Mouse (Mus musculus): Measurements from ENCODE around the gene Pdik1l. TPM values are rescaled to one million over a fixed set of nuclear protein-coding genes. Genes with fewer than 3 reads are reported as not detected.

Pdik1l gene
- polyA plus RNA-seq, 1 experiment: not detected

GRCm38 (mm10) chr4:134251241-134252130, 36.2 kb downstream of the Pdik1l start:
- TF ChIP-seq CTCF (IDR thresholded peaks at IDR 0.05; ENCODE audit: insufficient read depth, low read depth, low read length): no peak
- TF ChIP-seq POLR2A (IDR thresholded peaks at IDR 0.05; ENCODE audit: insufficient read depth, low read depth, low read length): no peak
- Histone ChIP-seq H3K27ac (ENCODE audit: insufficient read depth, low read depth, low read length) (no peak overlapping the region), H3K4me1 (ENCODE audit: control insufficient read depth, insufficient read depth, low read length) (peaks cover 23% of the 10 kb centered on the region), H3K4me3 (ENCODE audit: insufficient read depth, low read depth, low read length) (peak overlapping the region; percentile 54)
- WGBS: 1% methylated on average over 91 of the region's 91 CpGs

DNA sequence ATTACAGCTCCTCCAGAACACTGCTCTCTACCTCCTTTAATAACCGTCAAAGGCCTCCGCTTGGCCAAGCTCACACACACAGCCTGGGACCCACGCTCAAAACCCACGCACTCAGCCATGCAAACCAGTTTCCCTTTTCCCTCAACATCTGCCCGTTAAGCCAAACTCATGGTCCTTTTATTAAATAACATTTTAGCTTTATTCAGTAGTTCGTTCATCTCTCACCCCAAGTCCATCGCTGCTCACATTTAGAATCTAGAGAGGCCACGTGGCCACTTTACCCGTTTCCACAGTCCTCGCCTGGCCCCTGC, 36.8 kb downstream of the Pdik1l start:
- Histone ChIP-seq H3K4me1 (ENCODE audit: control insufficient read depth, insufficient read depth, low read length) (peaks cover 23% of the 10 kb centered on the region), H3K4me3 (ENCODE audit: insufficient read depth, low read depth, low read length) (peak overlapping the region; percentile 54), H3K27ac (ENCODE audit: insufficient read depth, low read depth, low read length) (no peak overlapping the region)
- 8% methylated on average over 10 of the region's 10 CpGs for WGBS
- no peak for TF ChIP-seq CTCF (IDR thresholded peaks at IDR 0.05; ENCODE audit: insufficient read depth, low read depth, low read length)
- TF ChIP-seq POLR2A (IDR thresholded peaks at IDR 0.05; ENCODE audit: insufficient read depth, low read depth, low read length): no peak

- WGBS: 6% methylated on average over 27 of the region's 27 CpGs
- H3K27ac ChIP-seq (ENCODE audit: insufficient read depth, low read depth, low read length): no peak overlapping the region
- peaks cover 23% of the 10 kb centered on the region for H3K4me1 ChIP-seq (ENCODE audit: control insufficient read depth, insufficient read depth, low read length)
- no peak for TF ChIP-seq POLR2A (IDR thresholded peaks at IDR 0.05; ENCODE audit: insufficient read depth, low read depth, low read length)
- no peak for TF ChIP-seq CTCF (IDR thresholded peaks at IDR 0.05; ENCODE audit: insufficient read depth, low read depth, low read length)
- H3K4me3 ChIP-seq (ENCODE audit: insufficient read depth, low read depth, low read length): peak overlapping the region; percentile 54
Observed at GRCm38 (mm10) chr4:134250116-134250929, 37.4 kb downstream of the Pdik1l start.

- peaks cover 27% of the 10 kb centered on the region for H3K4me1 ChIP-seq (ENCODE audit: control insufficient read depth, insufficient read depth, low read length)
- 1% methylated on average over 30 of the region's 30 CpGs for WGBS
- H3K4me3 ChIP-seq (ENCODE audit: insufficient read depth, low read depth, low read length): peak overlapping the region; percentile 41
- no peak for TF ChIP-seq POLR2A (IDR thresholded peaks at IDR 0.05; ENCODE audit: insufficient read depth, low read depth, low read length)
- TF ChIP-seq CTCF (IDR thresholded peaks at IDR 0.05; ENCODE audit: insufficient read depth, low read depth, low read length): peak; percentile 88
- no peak overlapping the region for H3K27ac ChIP-seq (ENCODE audit: insufficient read depth, low read depth, low read length)
Observed at GRCm38 (mm10) chr4:134249651-134250050, 38.0 kb downstream of the Pdik1l start.

- Histone ChIP-seq H3K4me1 (ENCODE audit: control insufficient read depth, insufficient read depth, low read length) (peaks cover 36% of the 10 kb centered on the region), H3K4me3 (ENCODE audit: insufficient read depth, low read depth, low read length) (no peak within 1 kb of the TSS), H3K27ac (ENCODE audit: insufficient read depth, low read depth, low read length) (no peak within 1 kb of the TSS)
- TF ChIP-seq POLR2A (IDR thresholded peaks at IDR 0.05; ENCODE audit: insufficient read depth, low read depth, low read length) (no peak), CTCF (IDR thresholded peaks at IDR 0.05; ENCODE audit: insufficient read depth, low read depth, low read length) (no peak)
- 65% methylated on average over 7 of the region's 7 CpGs for WGBS
Observed at GRCm38 (mm10) chr4:134246719-134247258, 40.9 kb downstream of the Pdik1l start, which contains the start of gene Gm30191. TSS of gene Gm30191 (plus strand) at chr4:134246935.

GRCm38 (mm10) chr4:134246256-134246655, 41.4 kb downstream of the Pdik1l start:
- WGBS: 49% methylated on average over 4 of the region's 4 CpGs
- TF ChIP-seq CTCF (IDR thresholded peaks at IDR 0.05; ENCODE audit: insufficient read depth, low read depth, low read length): no peak
- Histone ChIP-seq H3K27ac (ENCODE audit: insufficient read depth, low read depth, low read length) (no peak overlapping the region), H3K4me1 (ENCODE audit: control insufficient read depth, insufficient read depth, low read length) (peaks cover 30% of the 10 kb centered on the region), H3K4me3 (ENCODE audit: insufficient read depth, low read depth, low read length) (no peak overlapping the region)

DNA sequence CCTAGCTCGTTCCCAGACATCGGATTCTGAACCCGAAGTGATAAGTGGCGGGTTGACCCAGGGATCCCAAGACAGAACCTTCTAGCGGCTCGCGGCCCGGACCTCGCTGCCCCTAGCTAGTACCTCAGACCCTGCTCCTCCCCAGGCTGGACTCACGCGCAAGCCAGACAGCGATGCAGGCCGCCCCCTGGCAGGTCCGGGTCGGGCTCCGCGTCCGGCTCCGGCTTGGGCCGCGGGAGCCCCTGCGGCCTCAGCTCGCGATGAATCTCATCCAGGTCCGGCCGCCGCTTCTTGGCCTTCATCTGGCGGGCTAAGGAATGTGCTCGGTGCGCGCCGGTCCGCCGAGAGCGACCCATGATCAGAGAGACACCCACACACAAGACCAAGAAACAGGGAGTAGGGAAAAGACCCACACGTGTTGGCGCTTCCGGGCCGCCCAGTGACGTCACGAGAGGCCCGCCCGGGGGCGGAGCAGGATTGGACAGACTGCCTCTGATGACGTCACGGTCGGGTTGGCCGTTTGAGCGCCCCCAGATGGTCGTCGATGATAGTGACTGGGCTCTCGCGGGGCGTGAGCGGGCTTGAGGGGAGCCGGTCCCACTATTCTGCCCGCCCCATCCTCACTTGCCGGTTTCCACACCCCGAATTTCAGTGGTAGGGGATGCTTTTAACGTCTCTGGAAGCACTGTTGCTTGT, 42.4 kb downstream of the Pdik1l start, which contains the start of gene Zfp593:
Zfp593 (minus strand) TSS at position 445 of the 696 bp plus-strand sequence.
- under 1% methylated on average over 60 of the region's 60 CpGs for WGBS
- peaks cover 25% of the 10 kb centered on the region for H3K4me1 ChIP-seq (ENCODE audit: control insufficient read depth, insufficient read depth, low read length)
- H3K4me3 ChIP-seq (ENCODE audit: insufficient read depth, low read depth, low read length): peak within 1 kb of the TSS; percentile 82
- TF ChIP-seq CTCF (IDR thresholded peaks at IDR 0.05; ENCODE audit: insufficient read depth, low read depth, low read length) (peak; percentile 82), POLR2A (IDR thresholded peaks at IDR 0.05; ENCODE audit: insufficient read depth, low read depth, low read length) (no peak; the same call in 1 of the 2 replicates)
- no peak within 1 kb of the TSS for H3K27ac ChIP-seq (ENCODE audit: insufficient read depth, low read depth, low read length)

GRCm38 (mm10) chr4:134243516-134244250, 44.0 kb downstream of the Pdik1l start, which contains the start of gene E130218I03Rik:
TSS of gene E130218I03Rik (plus strand) at chr4:134243662.
- Histone ChIP-seq H3K27ac (ENCODE audit: insufficient read depth, low read depth, low read length) (no peak within 1 kb of the TSS), H3K4me1 (ENCODE audit: control insufficient read depth, insufficient read depth, low read length) (peaks cover 15% of the 10 kb centered on the region), H3K4me3 (ENCODE audit: insufficient read depth, low read depth, low read length) (0 out of 2 replicates have a peak within 1 kb of the TSS, but pooled peaks have one; percentile 82)
- TF ChIP-seq CTCF (IDR thresholded peaks at IDR 0.05; ENCODE audit: insufficient read depth, low read depth, low read length): no peak
- no peak for TF ChIP-seq POLR2A (IDR thresholded peaks at IDR 0.05; ENCODE audit: insufficient read depth, low read depth, low read length)
- 93% methylated on average over 17 of the region's 17 CpGs for WGBS
